Mouse (Mus musculus) frontal cortex, postnatal 36 days (tissue): Measurements from ENCODE around the gene Adcy1.

Source experiments
- DNase-seq, 2 experiments: peaks; one replicate each; pipeline ENCODE4 v3.0.0; 2022; ENCODE audit warnings: low spot score in 2 of 2

Adcy1 gene

GRCm38 (mm10) chr11:7135301-7135700, 72.0 kb downstream of the Adcy1 start:
- no peak for DNase-seq

GRCm38 (mm10) chr11:7135763-7136162, 72.5 kb downstream of the Adcy1 start:
- no peak for DNase-seq

- DNase-seq = no peak
These were observed 73.1 kb downstream of the Adcy1 start for GRCm38 (mm10) chr11:7136246-7136855.

GRCm38 (mm10) chr11:7138370-7138769, 75.1 kb downstream of the Adcy1 start:
- DNase-seq = no peak

- peak in 1 of 2 experiments; percentile 67 for DNase-seq
These were observed 77.2 kb downstream of the Adcy1 start for GRCm38 (mm10) chr11:7140449-7140848.

GRCm38 (mm10) chr11:7142725-7143124, 79.4 kb downstream of the Adcy1 start:
- DNase-seq = no peak

- no peak for DNase-seq
These were observed 81.1 kb downstream of the Adcy1 start for GRCm38 (mm10) chr11:7144369-7144768.

GRCm38 (mm10) chr11:7145221-7145620, 81.9 kb downstream of the Adcy1 start:
- DNase-seq = peak; percentile 35 to 50

GRCm38 (mm10) chr11:7147536-7147935, 84.2 kb downstream of the Adcy1 start:
- no peak for DNase-seq

- no peak for DNase-seq
These were observed 84.7 kb downstream of the Adcy1 start for GRCm38 (mm10) chr11:7147945-7148344.

- DNase-seq = no peak
These were observed 86.2 kb downstream of the Adcy1 start for GRCm38 (mm10) chr11:7149471-7149870.

- DNase-seq = no peak
These were observed 87.2 kb downstream of the Adcy1 start for GRCm38 (mm10) chr11:7150511-7150910.

GRCm38 (mm10) chr11:7152371-7152770, 89.1 kb downstream of the Adcy1 start:
- DNase-seq = no peak

- DNase-seq = no peak
These were observed 89.8 kb downstream of the Adcy1 start for GRCm38 (mm10) chr11:7153081-7153480.

GRCm38 (mm10) chr11:7156427-7156826, 93.1 kb downstream of the Adcy1 start:
- no peak for DNase-seq

GRCm38 (mm10) chr11:7158196-7158595, 94.9 kb downstream of the Adcy1 start:
- no peak for DNase-seq

- no peak for DNase-seq
These were observed 96.9 kb downstream of the Adcy1 start for GRCm38 (mm10) chr11:7160146-7160545.

- DNase-seq = no peak
These were observed 97.4 kb downstream of the Adcy1 start for GRCm38 (mm10) chr11:7160637-7161101.

GRCm38 (mm10) chr11:7161502-7162174, 98.3 kb downstream of the Adcy1 start:
- DNase-seq = peak in 1 of 2 experiments; percentile 51

- no peak for DNase-seq
These were observed 101.1 kb downstream of the Adcy1 start for GRCm38 (mm10) chr11:7164416-7164815.

- DNase-seq = no peak
These were observed 106.4 kb downstream of the Adcy1 start for GRCm38 (mm10) chr11:7169645-7170044.

GRCm38 (mm10) chr11:7173664-7174063, 110.4 kb downstream of the Adcy1 start:
- DNase-seq = no peak

GRCm38 (mm10) chr11:7178724-7179123, 115.4 kb downstream of the Adcy1 start:
- DNase-seq = no peak
